Mouse (Mus musculus) intestine, embryonic 14.5 days (tissue): ENCODE measurements at regions not wholly inside any gene's neighbourhood (a gene's known extent, or its start where the extent isn't known, plus 50 kb on each side); places are given as distances from the start of the nearest gene placed in this dataset.
A peak's percentile ranks its signal among the peaks of the same experiment; 100 is the strongest.

ENCODE experiments used
- ATAC-seq: fragments of 200-750 bp; cut with Nextera tagmentation; replicated peaks from 2 replicates; pipeline ENCODE4 v1.8.0; 2017; ENCODE audit warnings: low read depth, moderate number of reproducible peaks, moderate TSS enrichment, moderate library complexity; ENCODE audit not compliant: low FRiP score, low TSS enrichment
- DNase-seq: peaks from one replicate; pipeline ENCODE4 v3.0.0-alpha.2; 2018; ENCODE audit warnings: low spot score
- H3K27ac ChIP-seq: fragments of 300-500 bp; sonication (generic); 2 replicates; pipeline ENCODE4 v1.5.1; 2014; ENCODE audit warnings: low read depth, mild to moderate bottlenecking, control low read depth
- H3K27me3 ChIP-seq: fragments of 300-500 bp; sonication (generic); replicated peaks from 2 replicates; pipeline ENCODE4 v1.6.1; 2014; ENCODE audit warnings: low read length, control low read depth; ENCODE audit not compliant: control insufficient read depth, insufficient read depth
- H3K36me3 ChIP-seq: fragments of 300-500 bp; sonication (generic); 2 replicates; pipeline ENCODE4 v1.6.1; 2014; ENCODE audit warnings: low read length, control low read depth; ENCODE audit not compliant: control insufficient read depth, insufficient read depth
- H3K4me1 ChIP-seq: fragments of 300-500 bp; sonication (generic); replicated peaks from 2 replicates; pipeline ENCODE4 v1.6.1; 2014; ENCODE audit warnings: low read length, control low read depth, mixed read lengths; ENCODE audit not compliant: control insufficient read depth, insufficient read depth
- H3K4me2 ChIP-seq: fragments of 300-500 bp; sonication (generic); 2 replicates; pipeline ENCODE4 v1.6.1; 2014; ENCODE audit warnings: low read length
- H3K4me3 ChIP-seq: fragments of 300-500 bp; sonication (generic); 2 replicates; pipeline ENCODE4 v1.5.1; 2014; ENCODE audit warnings: low read depth, low read length, control low read depth, mixed read lengths
- H3K9ac ChIP-seq: fragments of 300-500 bp; sonication (generic); 2 replicates; pipeline ENCODE4 v1.6.1; 2014; ENCODE audit warnings: mild to moderate bottlenecking, low read length
- H3K9me3 ChIP-seq: fragments of 300-500 bp; sonication (generic); 2 replicates; pipeline ENCODE4 v1.6.1; 2016; ENCODE audit warnings: low read length, control low read depth; ENCODE audit not compliant: control insufficient read depth
- WGBS: fragments of 180-500 bp; shearing (Covaris S2); extraction: QIAGEN DNeasy Blood & Tissue Kit; methylation state at CpG from one replicate; pipeline ENCODE4 v1.1.7; 2014; 5-methylcytosine and 5-hydroxymethylcytosine counted together

DNA sequence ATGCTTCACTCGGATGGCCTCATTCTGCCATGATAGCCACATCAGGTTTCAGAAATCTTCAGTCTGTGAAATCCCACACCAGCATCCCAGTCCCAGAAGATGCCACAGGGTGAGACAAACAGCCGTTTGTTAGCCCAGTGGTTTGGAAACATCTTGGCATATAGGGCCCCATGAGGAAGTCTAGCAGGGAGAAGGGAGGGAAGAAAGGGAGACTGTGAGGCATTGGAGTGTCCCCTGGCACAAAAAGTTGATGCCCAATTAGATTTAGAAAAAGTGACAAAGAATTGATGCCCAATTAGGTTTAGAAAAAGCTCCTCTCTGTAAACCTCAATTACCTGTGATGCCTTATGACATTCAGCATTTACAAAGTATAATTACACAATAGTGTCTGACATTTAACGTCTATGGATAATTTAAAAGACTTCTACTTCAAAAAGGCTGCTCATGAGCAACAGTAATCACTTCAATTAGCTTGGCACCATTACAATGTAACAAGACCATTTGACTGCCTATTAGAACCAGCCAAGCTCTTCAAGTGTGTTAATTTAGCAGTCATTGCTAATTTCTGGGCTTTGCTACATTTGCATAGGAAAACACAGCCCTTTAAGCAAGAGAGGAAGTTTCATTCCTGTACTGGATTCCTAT, 254.6 kb downstream of the Psat1 start:
- H3K27me3 ChIP-seq = no peaks in the 10 kb centered on the region
- DNase-seq = no peak
- no peak overlapping the region for H3K4me2 ChIP-seq
- no peaks in the 10 kb centered on the region for H3K9me3 ChIP-seq
- no peaks in the 10 kb centered on the region for H3K36me3 ChIP-seq
- WGBS = 60% methylated on average over 3 of the region's 3 CpGs
- H3K4me3 ChIP-seq = no peak overlapping the region
- H3K9ac ChIP-seq = no peak overlapping the region
- no peaks in the 10 kb centered on the region for H3K4me1 ChIP-seq
- H3K27ac ChIP-seq = no peak overlapping the region
- ATAC-seq = no peak

DNA sequence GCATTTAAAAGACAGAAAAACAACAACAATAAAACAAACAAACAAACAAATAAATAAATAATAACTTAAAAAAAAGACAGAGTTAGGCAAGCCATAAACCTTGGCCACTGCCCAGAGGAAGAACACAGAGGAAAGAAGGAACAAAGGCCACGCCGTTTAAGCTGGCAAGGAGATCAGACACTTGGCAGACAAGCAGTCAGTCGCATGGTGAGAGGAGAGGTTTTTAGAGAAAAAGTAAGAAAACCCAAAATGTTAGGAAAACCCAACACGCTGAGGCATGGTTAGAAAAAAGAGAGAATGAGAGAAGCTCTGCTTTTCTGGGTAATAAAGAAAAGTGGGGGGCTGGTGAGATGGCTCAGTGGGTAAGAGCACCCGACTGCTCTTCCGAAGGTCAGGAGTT, 277.1 kb downstream of the Psat1 start:
- no peaks in the 10 kb centered on the region for H3K36me3 ChIP-seq
- 84% methylated on average over 6 of the region's 6 CpGs for WGBS
- DNase-seq (no peak), ATAC-seq (no peak)
- H3K4me3 ChIP-seq = no peak overlapping the region
- no peaks in the 10 kb centered on the region for H3K9me3 ChIP-seq
- H3K4me1 ChIP-seq = peaks cover 13% of the 10 kb centered on the region
- H3K27me3 ChIP-seq = no peaks in the 10 kb centered on the region
- no peak overlapping the region for H3K27ac ChIP-seq
- no peak overlapping the region for H3K9ac ChIP-seq
- no peak overlapping the region for H3K4me2 ChIP-seq

DNA sequence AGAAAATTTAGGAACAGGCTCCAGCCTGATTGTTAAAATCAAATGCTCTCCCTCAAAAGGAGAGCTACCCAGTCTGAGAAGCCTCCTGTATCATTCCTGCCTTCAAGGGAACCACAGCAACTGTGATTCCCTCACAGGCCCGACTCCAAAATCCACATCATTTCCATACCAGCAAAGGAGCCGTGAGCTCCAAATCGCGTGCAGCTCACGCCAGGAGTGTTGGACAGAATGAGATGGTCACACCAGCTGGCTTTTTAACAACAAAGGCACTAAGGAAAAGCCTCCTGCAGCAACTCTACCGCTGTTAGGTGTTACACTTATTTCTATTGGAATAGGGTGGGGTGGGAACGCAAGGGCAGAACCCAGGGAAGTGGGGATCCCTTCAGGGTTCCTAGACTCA, 277.6 kb downstream of the Psat1 start:
- Histone ChIP-seq H3K9me3 (no peaks in the 10 kb centered on the region), H3K27ac (no peak overlapping the region), H3K36me3 (no peaks in the 10 kb centered on the region), H3K4me3 (no peak overlapping the region), H3K9ac (no peak overlapping the region), H3K27me3 (no peaks in the 10 kb centered on the region), H3K4me1 (peaks cover 13% of the 10 kb centered on the region), H3K4me2 (no peak overlapping the region)
- DNase-seq = no peak
- 93% methylated on average over 7 of the region's 7 CpGs for WGBS
- no peak for ATAC-seq

DNA sequence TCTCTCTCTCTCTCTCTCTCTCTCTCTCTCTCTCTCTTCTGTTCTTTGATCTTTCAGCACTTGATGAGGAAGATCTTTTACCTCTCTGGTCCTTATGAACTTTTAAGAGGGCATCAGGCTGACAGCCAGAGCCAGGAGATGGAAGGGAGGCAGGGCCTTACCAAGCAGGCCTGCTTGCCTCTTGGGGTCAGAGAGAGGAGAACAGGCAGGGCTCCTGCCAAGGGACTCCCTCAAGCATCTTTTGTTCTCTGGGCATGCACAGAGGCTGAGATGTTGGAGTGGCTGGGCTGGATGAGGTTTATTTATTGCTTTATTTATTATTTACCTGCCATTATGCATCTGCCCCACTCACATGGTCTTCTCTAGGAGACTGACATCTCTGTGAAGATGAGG, 278.5 kb downstream of the Psat1 start:
- H3K4me2 ChIP-seq = no peak overlapping the region
- H3K27ac ChIP-seq = peak overlapping the region; percentile 40; the same call in 1 of the 2 replicates
- no peaks in the 10 kb centered on the region for H3K36me3 ChIP-seq
- no peak overlapping the region for H3K4me3 ChIP-seq
- no peak overlapping the region for H3K9ac ChIP-seq
- DNase-seq (no peak), ATAC-seq (no peak)
- peaks cover 13% of the 10 kb centered on the region for H3K4me1 ChIP-seq
- H3K27me3 ChIP-seq = no peaks in the 10 kb centered on the region
- no peaks in the 10 kb centered on the region for H3K9me3 ChIP-seq

DNA sequence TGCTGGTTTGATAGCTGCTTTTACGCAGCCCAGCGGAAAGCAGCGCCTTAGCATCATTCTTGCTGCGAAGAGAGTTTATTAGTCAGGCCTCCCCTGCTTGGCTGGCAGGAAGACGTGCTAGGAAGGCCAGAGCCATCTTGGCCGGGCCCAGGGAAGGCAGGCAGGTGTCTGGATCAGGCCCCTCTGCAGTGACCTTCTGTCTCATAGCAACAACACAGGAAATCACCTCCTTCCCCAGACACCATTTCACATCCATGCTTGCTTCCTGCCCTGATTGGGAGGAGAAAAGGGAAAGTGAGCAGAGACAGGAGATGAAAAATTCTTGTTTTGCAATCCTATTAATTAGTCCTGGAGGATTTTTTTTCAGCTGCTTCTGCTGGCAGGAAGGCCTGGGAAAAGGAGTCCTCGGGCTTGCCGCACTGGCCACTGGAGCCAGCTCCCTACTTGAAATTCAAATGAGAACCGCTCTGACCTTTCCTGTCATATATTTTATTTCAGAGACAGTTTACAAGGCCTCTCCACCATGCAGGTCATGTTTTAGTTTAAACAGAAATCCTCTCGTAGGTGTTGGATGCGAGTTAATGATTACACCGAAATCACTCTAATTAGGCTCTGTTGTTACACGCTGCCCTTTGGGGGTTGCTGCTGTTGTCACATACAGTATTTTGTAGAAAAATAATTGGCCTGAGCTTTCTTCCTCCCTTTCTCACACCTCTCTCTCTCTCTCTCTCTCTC, 279.1 kb downstream of the Psat1 start:
- Histone ChIP-seq H3K27me3 (no peaks in the 10 kb centered on the region), H3K4me2 (no peak overlapping the region), H3K36me3 (no peaks in the 10 kb centered on the region), H3K9ac (no peak overlapping the region), H3K4me1 (peaks cover 13% of the 10 kb centered on the region), H3K4me3 (no peak overlapping the region), H3K9me3 (no peaks in the 10 kb centered on the region), H3K27ac (peak overlapping the region; percentile 40)
- peak; percentile 61 for DNase-seq
- ATAC-seq = no peak
- WGBS = 26% methylated on average over 13 of the region's 13 CpGs

DNA sequence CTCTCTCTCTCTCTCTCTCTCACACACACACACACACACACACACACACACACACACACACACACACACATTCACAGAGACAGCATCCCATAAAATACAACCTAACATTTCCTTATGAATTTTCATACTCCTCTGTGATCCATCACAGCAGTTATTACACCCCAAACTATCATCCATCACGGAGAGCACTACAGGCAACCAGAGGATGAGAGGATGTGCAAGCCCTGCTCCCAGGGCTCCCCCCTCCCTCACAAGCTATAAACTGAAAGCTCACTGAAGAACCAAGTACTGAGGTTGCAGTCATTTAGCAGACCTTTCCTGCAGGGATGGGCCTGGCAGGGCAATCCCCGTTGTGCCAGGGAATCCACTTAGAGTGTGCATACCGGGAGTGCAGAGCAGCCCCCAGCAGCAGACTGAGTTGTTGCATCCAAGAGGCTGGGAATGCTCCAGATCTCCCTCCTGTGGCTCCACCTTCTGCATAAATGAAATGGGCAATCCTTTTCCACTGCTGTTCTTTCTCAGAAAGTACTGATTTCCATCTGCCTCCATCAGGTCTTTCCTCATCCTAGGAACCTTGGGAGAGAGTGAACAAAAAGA, 283.4 kb downstream of the Psat1 start:
- Histone ChIP-seq H3K27me3 (no peaks in the 10 kb centered on the region), H3K9me3 (no peaks in the 10 kb centered on the region), H3K4me3 (no peak overlapping the region), H3K27ac (no peak overlapping the region), H3K4me1 (peaks cover 13% of the 10 kb centered on the region), H3K4me2 (no peak overlapping the region), H3K9ac (no peak overlapping the region), H3K36me3 (no peaks in the 10 kb centered on the region)
- ATAC-seq (no peak), DNase-seq (no peak)
- WGBS = 24% methylated on average over 3 of the region's 3 CpGs

DNA sequence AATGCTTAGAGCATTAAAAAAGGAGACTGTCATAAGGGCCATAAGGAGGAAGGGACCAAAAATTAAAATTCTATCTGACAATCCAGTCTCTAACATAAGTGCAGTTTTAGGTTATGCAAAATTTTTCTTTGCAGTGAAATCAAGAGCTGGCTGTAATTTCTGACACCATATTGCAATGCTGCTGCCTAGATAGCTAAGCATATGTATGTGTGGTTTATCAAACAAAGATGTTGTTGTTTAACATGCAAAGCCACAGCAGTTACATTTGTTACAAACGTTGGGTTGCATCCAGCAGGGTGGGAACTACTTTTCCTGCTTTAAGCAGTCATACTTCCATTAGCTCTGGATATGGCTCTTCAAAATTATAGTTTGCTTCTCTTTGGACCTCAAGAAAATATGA, 288.5 kb downstream of the Psat1 start:
- no peaks in the 10 kb centered on the region for H3K36me3 ChIP-seq
- H3K4me1 ChIP-seq = no peaks in the 10 kb centered on the region
- ATAC-seq (no peak), DNase-seq (no peak)
- no peak overlapping the region for H3K4me2 ChIP-seq
- H3K27me3 ChIP-seq = no peaks in the 10 kb centered on the region
- 63% methylated on average over 1 of the region's 1 CpGs for WGBS
- no peaks in the 10 kb centered on the region for H3K9me3 ChIP-seq
- no peak overlapping the region for H3K27ac ChIP-seq
- H3K9ac ChIP-seq = no peak overlapping the region
- no peak overlapping the region for H3K4me3 ChIP-seq

DNA sequence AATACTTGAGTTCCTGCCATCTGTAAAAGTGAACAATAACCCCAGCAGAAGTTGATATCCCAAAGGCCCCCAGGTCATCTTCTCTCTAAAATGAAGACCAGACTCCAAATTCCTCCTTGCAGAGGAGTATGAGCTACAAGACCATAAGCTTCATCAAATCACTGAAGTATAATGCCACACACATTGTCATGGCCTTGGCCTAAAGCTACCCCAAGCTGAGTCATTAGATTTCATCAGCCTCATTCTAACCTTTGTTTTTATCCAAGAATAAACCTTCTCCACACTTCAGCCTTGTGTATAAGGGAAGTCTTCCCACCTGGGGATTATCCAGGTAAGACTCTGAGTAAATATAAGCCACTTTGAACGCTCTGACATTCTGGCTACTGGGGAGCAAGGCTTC, 289.3 kb downstream of the Psat1 start:
- no peaks in the 10 kb centered on the region for H3K4me1 ChIP-seq

DNA sequence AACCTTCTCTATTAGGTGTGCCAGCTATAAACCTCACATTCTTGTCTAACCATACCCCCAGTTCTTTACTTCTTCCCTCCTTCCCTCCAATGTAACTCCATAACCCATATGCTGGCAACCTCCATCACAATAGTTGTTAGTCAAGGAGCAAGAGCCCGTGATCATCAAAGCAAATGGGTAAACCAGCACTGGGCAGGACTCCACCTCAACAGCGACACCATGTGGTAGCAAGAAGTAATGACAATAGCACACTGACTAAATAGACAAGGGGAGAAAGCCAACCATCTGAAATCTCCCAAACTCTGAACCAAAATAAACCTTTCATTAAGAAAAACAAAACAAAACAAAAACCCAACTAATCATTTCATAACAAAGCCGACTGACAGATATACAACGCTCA, 297.8 kb downstream of the Psat1 start:
- Histone ChIP-seq H3K27me3 (no peaks in the 10 kb centered on the region), H3K27ac (no peak overlapping the region), H3K36me3 (no peaks in the 10 kb centered on the region), H3K4me1 (no peaks in the 10 kb centered on the region; the same call in 1 of the 2 replicates), H3K4me2 (no peak overlapping the region), H3K9me3 (no peaks in the 10 kb centered on the region), H3K9ac (no peak overlapping the region), H3K4me3 (no peak overlapping the region)
- DNase-seq = peak; percentile 55
- WGBS = 9% methylated on average over 4 of the region's 4 CpGs
- ATAC-seq = no peak

More for the DNA sequence above, 289.3 kb downstream of the Psat1 start:
- no peak overlapping the region for H3K27ac ChIP-seq
- ATAC-seq = no peak
- H3K4me3 ChIP-seq = no peak overlapping the region
- no peak overlapping the region for H3K9ac ChIP-seq
- H3K4me2 ChIP-seq = no peak overlapping the region
- H3K9me3 ChIP-seq = no peaks in the 10 kb centered on the region
- no peak for DNase-seq
- H3K36me3 ChIP-seq = no peaks in the 10 kb centered on the region
- H3K27me3 ChIP-seq = no peaks in the 10 kb centered on the region
- 66% methylated on average over 1 of the region's 1 CpGs for WGBS
